Mouse (Mus musculus) cortical plate, adult 2 months (tissue): ENCODE results near the gene Ap3d1.

Experiments used
- CTCF ChIP-seq: fragments of 200-500 bp; IDR thresholded peaks from 2 replicates; pipeline ENCODE4 v1.5.1; 2011; ENCODE audit warnings: mild to moderate bottlenecking, control low read depth, low read length; ENCODE audit not compliant: insufficient read depth; ENCODE audit errors: extremely low read depth
- POLR2A ChIP-seq: fragments of 200-500 bp; IDR thresholded peaks from 2 replicates; pipeline ENCODE4 v1.6.1; 2011; ENCODE audit warnings: mild to moderate bottlenecking, low read length, control low read depth; ENCODE audit not compliant: insufficient read depth; ENCODE audit errors: extremely low read depth

- TF ChIP-seq CTCF (no peak), POLR2A (no peak)
These were observed 72.2 kb downstream of the Ap3d1 start for GRCm38 (mm10) chr10:80669737-80670485.
